Mouse (Mus musculus) kidney, embryonic 14.5 days (tissue): Measurements from ENCODE around the gene Adora2a. TPM values are rescaled to one million over a fixed set of nuclear protein-coding genes. Genes with fewer than 3 reads are reported as not detected.

Experiments used
- ATAC-seq: fragments of 200-750 bp; cut with Nextera tagmentation; 2 replicates; pipeline ENCODE4 v1.8.0; 2017; ENCODE audit warnings: moderate number of reproducible peaks, mild to moderate bottlenecking, moderate TSS enrichment, moderate library complexity; ENCODE audit not compliant: low FRiP score, low TSS enrichment
- H3K27ac ChIP-seq: fragments of 300-500 bp; sonication (generic); 2 replicates; pipeline ENCODE4 v1.5.1; 2014; ENCODE audit warnings: low read depth, mild to moderate bottlenecking, low read length, moderate library complexity, mixed read lengths
- H3K27me3 ChIP-seq: fragments of 300-500 bp; sonication (generic); 2 replicates; pipeline ENCODE4 v1.6.1; 2014; ENCODE audit warnings: mild to moderate bottlenecking, low read length; ENCODE audit not compliant: control insufficient read depth, insufficient read depth
- H3K36me3 ChIP-seq: fragments of 300-500 bp; sonication (generic); 2 replicates; pipeline ENCODE4 v1.6.1; 2014; ENCODE audit warnings: low read length, mixed read lengths; ENCODE audit not compliant: control insufficient read depth, insufficient read depth
- H3K4me1 ChIP-seq: fragments of 300-500 bp; sonication (generic); 2 replicates; pipeline ENCODE4 v1.6.1; 2014; ENCODE audit warnings: low read length, mixed read lengths; ENCODE audit not compliant: control insufficient read depth, insufficient read depth
- H3K4me2 ChIP-seq: fragments of 300-500 bp; sonication (generic); replicated peaks from 2 replicates; pipeline ENCODE4 v1.6.1; 2014; ENCODE audit warnings: low read depth, mild to moderate bottlenecking, low read length
- H3K4me3 ChIP-seq: fragments of 300-500 bp; sonication (generic); 2 replicates; pipeline ENCODE4 v1.5.1; 2014; ENCODE audit warnings: mild to moderate bottlenecking, low read length
- H3K9ac ChIP-seq: fragments of 300-500 bp; sonication (generic); 2 replicates; pipeline ENCODE4 v1.6.1; 2014; ENCODE audit warnings: low read depth, mild to moderate bottlenecking, low read length, moderate library complexity
- H3K9me3 ChIP-seq: fragments of 300-500 bp; sonication (generic); 2 replicates; pipeline ENCODE4 v1.6.1; 2016; ENCODE audit warnings: low read length; ENCODE audit not compliant: control insufficient read depth
- WGBS: fragments of 180-500 bp; shearing (Covaris S2); extraction: QIAGEN DNeasy Blood & Tissue Kit; methylation state at CpG from one replicate; pipeline ENCODE4 v1.1.7; 2014; 5-methylcytosine and 5-hydroxymethylcytosine counted together
- polyA plus RNA-seq: library from polyadenylated mRNA; unstranded; fragments of >200 nt; fragmentation: Nextera tagmentation; extraction: Ambion mirVana; gene quantifications from 2 replicates; pipeline ENCODE4 v1.2.1, GENCODE M21; 2014

The Adora2a gene
- polyA plus RNA-seq, 1 experiment from 2014 or later, result 7.1 TPM

GRCm38 (mm10) chr10:75303324-75304048, 13.2 kb upstream of the Adora2a start:
- H3K4me2 ChIP-seq, result no peak overlapping the region
- no peaks in the 10 kb centered on the region for H3K27me3 ChIP-seq
- peak; percentile 7; the same call in 1 of the 2 replicates for ATAC-seq
- no peak overlapping the region for H3K4me3 ChIP-seq
- WGBS, result 69% methylated on average over 8 of the region's 8 CpGs
- no peaks in the 10 kb centered on the region for H3K9me3 ChIP-seq
- H3K4me1 ChIP-seq, result peaks cover 7% of the 10 kb centered on the region; the same call in 1 of the 2 replicates
- peak overlapping the region; percentile 8; the same call in 1 of the 2 replicates for H3K27ac ChIP-seq
- no peak overlapping the region for H3K9ac ChIP-seq
- H3K36me3 ChIP-seq, result peaks cover 39% of the 10 kb centered on the region

GRCm38 (mm10) chr10:75304049-75304405, 12.7 kb upstream of the Adora2a start:
- Histone ChIP-seq H3K9ac (no peak overlapping the region), H3K4me3 (no peak overlapping the region), H3K9me3 (no peaks in the 10 kb centered on the region), H3K4me1 (peaks cover 7% of the 10 kb centered on the region; the same call in 1 of the 2 replicates), H3K27ac (peak overlapping the region; percentile 8; the same call in 1 of the 2 replicates), H3K36me3 (peaks cover 43% of the 10 kb centered on the region), H3K27me3 (no peaks in the 10 kb centered on the region), H3K4me2 (no peak overlapping the region)
- 85% methylated on average over 5 of the region's 5 CpGs for WGBS
- peak; percentile 43 for ATAC-seq

DNA sequence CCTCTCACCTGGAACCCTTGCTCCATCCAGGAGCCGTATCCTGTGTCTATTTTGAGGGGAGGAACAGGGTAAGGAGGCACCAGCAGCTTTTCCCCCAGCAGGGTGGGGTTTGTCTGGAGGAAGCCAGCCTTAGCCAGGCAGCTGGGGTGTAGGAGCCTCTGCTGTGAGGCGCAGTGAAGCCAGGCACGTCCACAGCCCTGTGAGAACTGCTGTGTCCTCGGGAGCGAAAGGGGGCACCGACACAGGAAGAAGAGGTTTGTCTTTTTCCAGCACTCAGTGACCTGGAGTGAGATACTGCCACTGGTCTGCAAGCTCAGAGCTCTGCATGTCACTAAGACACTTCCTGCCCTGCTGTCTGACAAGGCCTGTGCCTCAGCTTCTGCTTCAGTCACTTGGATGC, 12.3 kb upstream of the Adora2a start:
- ATAC-seq, result peak; percentile 67; the same call in 1 of the 2 replicates
- WGBS, result 30% methylated on average over 6 of the region's 6 CpGs
- H3K4me2 ChIP-seq, result no peak overlapping the region
- no peak overlapping the region for H3K9ac ChIP-seq
- no peaks in the 10 kb centered on the region for H3K9me3 ChIP-seq
- peaks cover 7% of the 10 kb centered on the region; the same call in 1 of the 2 replicates for H3K4me1 ChIP-seq
- H3K4me3 ChIP-seq, result no peak overlapping the region
- peak overlapping the region; percentile 8; the same call in 1 of the 2 replicates for H3K27ac ChIP-seq
- peaks cover 46% of the 10 kb centered on the region for H3K36me3 ChIP-seq
- no peaks in the 10 kb centered on the region for H3K27me3 ChIP-seq

GRCm38 (mm10) chr10:75307130-75307529, 9.5 kb upstream of the Adora2a start:
- Histone ChIP-seq H3K9ac (no peak overlapping the region), H3K4me2 (no peak overlapping the region), H3K9me3 (no peaks in the 10 kb centered on the region), H3K36me3 (peaks cover 64% of the 10 kb centered on the region), H3K4me3 (no peak overlapping the region), H3K4me1 (0 out of 2 replicates have a peak, but pooled peaks cover 5% of the 10 kb centered on the region), H3K27ac (no peak overlapping the region), H3K27me3 (no peaks in the 10 kb centered on the region)
- 89% methylated on average over 7 of the region's 7 CpGs for WGBS
- no peak for ATAC-seq

DNA sequence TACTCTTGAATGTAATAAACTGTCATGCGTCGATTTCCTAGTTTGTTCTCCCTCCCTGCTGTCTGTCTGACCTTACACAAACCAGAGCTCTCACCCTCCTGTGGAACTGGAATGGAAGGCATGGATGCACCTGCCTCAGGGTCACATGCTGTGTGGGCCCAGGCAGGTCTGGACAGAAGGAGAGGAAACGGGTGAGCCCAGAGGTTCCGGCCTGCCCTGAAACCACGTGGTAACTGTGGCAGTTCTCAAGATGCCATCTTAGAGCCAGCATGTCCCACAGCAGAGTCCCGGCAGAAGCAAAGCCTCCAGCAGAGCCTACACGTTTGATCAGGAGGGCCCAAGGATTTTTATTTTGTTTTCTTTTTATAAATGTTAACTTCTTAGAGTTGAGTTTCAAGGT, 4.3 kb upstream of the Adora2a start:
- no peak for ATAC-seq
- no peak overlapping the region for H3K27ac ChIP-seq
- no peak overlapping the region for H3K4me2 ChIP-seq
- H3K36me3 ChIP-seq, result peaks cover 44% of the 10 kb centered on the region
- no peaks in the 10 kb centered on the region for H3K9me3 ChIP-seq
- no peak overlapping the region for H3K9ac ChIP-seq
- H3K4me1 ChIP-seq, result peaks cover 20% of the 10 kb centered on the region
- WGBS, result 71% methylated on average over 7 of the region's 7 CpGs
- no peak overlapping the region for H3K4me3 ChIP-seq
- peaks cover 4% of the 10 kb centered on the region; the same call in 1 of the 2 replicates for H3K27me3 ChIP-seq

DNA sequence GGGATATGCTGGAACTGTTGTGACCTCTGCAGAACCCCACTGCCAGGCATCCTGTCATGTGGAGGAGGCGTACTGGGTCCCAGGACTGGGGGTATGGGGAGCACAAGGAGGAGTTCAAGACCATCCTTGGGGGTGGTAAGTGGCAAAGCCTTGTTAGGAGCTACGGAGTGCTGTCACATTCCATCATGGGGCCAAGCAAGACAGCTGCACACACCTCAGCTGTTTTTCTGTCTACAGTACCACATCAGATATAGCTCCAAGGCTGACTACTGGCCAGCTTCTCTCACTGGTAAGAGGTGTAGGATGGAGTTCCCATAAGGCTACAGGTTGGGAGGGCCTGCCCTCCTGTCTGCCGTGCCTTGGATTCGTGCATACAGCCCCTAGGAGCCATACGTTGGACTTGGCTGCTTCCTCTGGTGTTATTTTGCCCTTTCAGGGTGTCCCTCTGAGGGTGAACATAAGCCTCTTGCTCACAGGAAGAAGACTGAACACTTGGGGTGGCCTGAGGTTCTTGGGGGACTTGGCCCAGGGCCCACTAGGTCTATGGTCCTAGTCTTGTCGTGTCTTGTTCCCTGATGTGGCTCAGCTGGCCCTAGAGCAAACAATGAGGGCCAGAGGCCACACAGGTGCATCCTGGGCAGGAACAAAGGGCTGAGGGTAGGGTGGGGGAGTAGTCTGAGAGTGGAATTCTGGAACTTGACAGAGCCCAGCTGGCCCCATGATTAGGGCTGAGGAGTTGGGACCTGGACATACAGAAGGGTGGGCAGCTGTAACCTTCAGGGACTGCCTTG, 2.3 kb upstream of the Adora2a start:
- Histone ChIP-seq H3K4me2 (no peak overlapping the region), H3K4me1 (peaks cover 20% of the 10 kb centered on the region), H3K36me3 (peaks cover 25% of the 10 kb centered on the region), H3K27ac (no peak overlapping the region), H3K4me3 (no peak overlapping the region), H3K9ac (no peak overlapping the region), H3K9me3 (no peaks in the 10 kb centered on the region), H3K27me3 (peaks cover 16% of the 10 kb centered on the region)
- WGBS, result 47% methylated on average over 6 of the region's 6 CpGs
- ATAC-seq, result peak; percentile 26; the same call in 1 of the 2 replicates

GRCm38 (mm10) chr10:75315756-75316155, 921 bp upstream of the Adora2a start:
- peaks cover 11% of the 10 kb centered on the region for H3K36me3 ChIP-seq
- no peak overlapping the region for H3K27ac ChIP-seq
- H3K9ac ChIP-seq, result no peak overlapping the region
- no peak overlapping the region for H3K4me2 ChIP-seq
- ATAC-seq, result no peak
- no peak overlapping the region for H3K4me3 ChIP-seq
- peaks cover 20% of the 10 kb centered on the region for H3K4me1 ChIP-seq
- 74% methylated on average over 8 of the region's 8 CpGs for WGBS
- H3K9me3 ChIP-seq, result no peaks in the 10 kb centered on the region
- H3K27me3 ChIP-seq, result peaks cover 19% of the 10 kb centered on the region

DNA sequence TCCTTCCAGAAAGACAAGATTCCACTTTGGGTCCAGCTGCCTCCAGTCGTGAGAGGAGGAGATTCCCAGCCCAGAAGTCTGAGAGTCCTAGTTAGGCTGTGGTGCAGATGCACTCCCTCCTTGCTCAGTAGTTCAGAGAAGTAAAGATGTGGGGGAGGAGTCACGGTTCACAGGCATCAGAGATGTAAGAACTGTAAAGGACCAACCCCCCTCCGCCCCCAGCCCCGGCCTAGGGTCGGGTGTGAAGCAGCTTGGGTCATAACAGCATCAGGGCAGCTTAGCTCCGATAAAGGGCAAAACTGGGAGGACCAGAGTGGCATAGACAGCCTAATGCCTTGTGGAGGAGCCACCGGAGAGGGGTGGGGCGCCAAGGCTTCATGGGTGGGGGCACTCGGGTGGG, 205 bp upstream of the Adora2a start:
- Histone ChIP-seq H3K9ac (peak overlapping the region; percentile 55; the same call in 1 of the 2 replicates), H3K4me1 (peaks cover 20% of the 10 kb centered on the region), H3K4me3 (peak overlapping the region; percentile 46), H3K27ac (no peak overlapping the region), H3K4me2 (peak overlapping the region; percentile 68), H3K27me3 (peaks cover 19% of the 10 kb centered on the region), H3K36me3 (peaks cover 4% of the 10 kb centered on the region), H3K9me3 (no peaks in the 10 kb centered on the region)
- 2% methylated on average over 9 of the region's 9 CpGs for WGBS
- ATAC-seq, result peak; percentile 58
